Mouse (Mus musculus): ENCODE results near the gene Slc22a17.

GRCm38 (mm10) chr14:54926401-54927158 is 13.6 kb upstream of the Slc22a17 start:
- TF ChIP-seq ZC3H11A (IDR thresholded peaks at IDR 0.05; ENCODE audit: borderline replicate concordance, low read depth, low read length) (no peak), MAFK (IDR thresholded peaks at IDR 0.05; ENCODE audit: insufficient read depth, low read depth, low read length) (no peak)

Measured in ES-E14 (cell line).